Mouse (Mus musculus): ENCODE results near the gene Tspo.

Gene Tspo

DNA sequence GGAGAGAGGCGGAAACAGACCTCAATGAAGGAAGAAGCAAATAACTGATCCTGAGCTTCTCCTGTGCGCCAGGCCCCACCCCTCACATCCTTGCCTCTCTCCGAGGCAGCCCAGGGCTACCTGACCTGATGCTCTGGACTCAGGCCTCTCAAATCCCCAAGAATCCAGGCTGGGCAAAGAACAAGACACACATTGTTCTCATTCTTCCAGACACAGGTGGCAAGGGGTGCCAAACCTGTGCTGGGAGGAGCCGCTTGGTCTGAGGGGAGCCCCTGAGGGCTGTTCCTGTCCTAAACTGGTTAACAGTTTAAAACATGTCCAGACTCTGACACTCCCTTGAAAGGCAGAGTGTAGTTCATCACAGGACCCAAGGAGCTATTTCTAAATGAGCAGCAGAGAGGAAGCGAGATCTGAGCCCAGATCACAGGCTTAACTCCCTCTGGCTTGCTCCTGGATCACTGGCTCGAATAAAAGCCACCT is 21.4 kb downstream of the Tspo start:
- no peak for DNase-seq (ENCODE audit: low spot score)

DNA sequence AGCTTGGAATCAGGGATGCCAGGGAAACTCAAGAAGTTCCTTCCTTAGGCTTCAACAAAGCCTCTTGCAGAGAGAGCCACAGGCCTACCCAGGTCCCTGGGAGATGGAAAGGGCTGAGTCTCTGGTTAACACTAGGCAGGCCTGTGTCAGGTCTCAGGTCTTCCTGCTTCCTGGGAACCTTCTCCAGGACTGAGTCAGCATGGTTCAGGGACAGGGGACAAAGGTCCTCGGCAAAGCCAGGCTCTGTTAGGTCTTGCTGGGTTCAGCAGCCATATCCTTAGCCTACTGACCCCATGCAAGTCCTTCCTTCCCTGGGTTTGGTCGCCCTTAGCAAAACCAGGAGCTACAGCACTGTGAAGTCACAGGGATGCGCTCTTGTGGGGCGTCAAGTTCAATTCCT is 27.4 kb downstream of the Tspo start:
- DNase-seq (ENCODE audit: low spot score), result no peak

DNA sequence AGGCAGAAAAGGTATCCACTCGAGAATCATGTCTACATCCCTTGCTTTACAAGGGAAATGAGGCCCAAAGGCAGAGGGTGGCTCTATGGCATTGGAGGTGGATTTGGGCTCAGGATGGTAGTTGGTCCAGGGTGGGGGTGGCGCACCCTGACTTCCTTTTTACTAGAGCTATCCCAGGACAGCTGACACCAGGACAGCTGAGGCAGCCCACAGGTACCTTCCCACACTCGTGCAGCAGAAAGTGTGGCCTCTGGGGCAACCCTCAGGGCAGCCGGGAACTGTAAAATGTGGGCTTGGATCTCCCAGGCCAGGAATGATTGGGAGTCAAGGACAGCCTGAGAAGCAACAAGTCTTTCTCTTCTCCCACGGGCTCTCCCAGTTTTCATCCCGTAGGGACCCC is 28.4 kb downstream of the Tspo start:
- DNase-seq (ENCODE audit: low spot score), result no peak

DNA sequence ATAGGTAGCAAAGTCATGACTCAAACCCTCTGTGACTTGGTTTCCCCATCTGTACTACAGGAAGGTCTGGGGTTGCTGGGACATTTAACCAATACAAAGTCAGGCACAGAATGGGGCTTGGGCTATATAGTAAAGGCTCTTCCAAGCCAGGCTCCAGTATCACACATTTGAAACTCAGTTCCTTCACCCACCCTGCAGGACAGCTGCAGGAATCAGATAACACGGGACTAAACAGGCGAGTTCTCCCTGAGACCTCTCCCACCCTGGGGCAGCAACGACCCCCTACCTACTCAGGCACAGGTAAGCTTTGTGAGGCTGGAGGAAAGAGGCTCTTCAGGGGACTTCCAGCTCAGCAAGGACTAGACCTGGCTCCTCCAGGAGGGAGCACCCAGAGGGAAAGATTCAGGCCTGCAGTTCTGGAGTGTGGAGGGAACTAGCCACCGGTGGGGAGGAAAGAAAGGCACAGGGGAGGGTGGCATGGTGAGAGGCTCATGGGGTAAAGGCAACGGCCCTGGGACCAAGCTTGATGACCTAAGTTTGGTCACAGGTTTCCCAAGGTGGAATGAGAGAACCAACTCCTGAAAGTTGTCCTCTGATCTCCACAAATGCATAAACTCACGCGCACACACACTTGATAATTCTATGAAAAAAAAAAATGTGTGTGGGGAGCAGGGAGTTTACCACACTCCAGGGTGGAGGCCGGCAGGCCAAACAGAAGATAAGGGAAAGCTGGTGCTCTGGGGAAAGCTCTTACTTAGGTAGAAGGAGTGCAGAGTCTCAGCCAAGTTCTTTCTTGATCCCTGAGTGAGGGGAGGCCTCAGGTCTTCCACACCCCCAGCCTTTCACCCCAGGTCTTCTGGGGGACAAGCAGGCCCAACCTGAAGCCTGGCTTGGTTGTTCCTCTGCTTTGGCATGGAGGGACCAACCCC is 29.1 kb downstream of the Tspo start:
- DNase-seq (ENCODE audit: low spot score), result no peak

DNA sequence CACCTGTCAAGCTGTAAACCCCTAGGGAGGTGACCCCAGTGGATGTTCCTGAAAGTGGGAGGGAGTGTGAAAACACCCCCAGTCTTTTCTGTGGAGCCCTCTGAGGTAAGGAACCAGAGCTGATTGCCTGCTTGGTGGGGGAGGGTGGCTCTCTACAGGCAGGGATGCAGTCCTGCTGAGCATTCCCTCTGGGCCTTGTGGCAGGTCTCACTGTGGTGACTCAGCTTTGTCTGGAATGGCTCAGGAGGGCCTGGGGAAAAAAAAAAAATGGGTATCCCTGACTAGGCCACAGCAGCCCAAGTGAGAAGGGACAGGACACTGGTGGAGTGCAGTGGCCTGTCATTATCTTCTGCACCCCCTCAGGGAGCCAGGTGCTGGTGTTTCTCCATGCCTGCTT is 29.8 kb downstream of the Tspo start:
- no peak for DNase-seq (ENCODE audit: low spot score)

DNA sequence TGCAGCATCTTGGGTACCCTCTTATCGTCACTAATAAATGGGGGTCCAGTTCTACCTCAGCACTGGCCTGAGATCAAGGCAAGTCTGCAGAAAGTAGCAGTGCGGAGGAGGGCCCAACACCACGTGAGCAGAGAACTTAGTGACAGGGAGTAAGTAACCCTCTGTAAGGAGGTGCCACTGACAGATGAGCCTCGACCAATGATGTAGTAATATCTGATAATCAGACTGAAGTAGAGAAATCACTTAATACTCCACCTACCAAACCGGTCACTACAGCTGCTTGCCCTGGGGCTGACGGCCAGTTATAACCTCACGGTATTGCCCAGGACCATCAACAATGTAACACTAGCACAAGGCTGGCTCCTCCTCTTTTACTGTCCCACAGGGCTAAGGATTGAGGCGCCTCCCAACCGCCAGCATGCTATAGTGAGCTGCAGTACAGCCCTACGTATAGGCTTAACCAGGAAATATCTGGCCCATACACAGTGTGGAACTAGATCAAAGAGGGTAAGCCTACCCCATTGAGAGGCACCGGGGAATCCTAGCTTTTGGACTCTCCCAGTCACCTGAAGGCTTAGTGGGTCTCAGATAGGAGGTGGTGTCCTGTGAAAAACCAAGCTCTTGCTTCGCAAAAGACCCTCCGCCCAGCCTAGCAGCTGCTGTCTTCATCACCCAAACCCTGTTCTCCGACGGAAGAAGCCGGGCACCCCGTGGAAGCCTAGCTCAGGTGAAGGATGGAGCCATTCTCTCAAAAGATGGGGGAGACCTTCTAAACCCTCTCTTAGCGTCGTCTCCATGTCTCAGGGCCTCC is 30.5 kb downstream of the Tspo start:
- DNase-seq (ENCODE audit: low spot score), result no peak

DNA sequence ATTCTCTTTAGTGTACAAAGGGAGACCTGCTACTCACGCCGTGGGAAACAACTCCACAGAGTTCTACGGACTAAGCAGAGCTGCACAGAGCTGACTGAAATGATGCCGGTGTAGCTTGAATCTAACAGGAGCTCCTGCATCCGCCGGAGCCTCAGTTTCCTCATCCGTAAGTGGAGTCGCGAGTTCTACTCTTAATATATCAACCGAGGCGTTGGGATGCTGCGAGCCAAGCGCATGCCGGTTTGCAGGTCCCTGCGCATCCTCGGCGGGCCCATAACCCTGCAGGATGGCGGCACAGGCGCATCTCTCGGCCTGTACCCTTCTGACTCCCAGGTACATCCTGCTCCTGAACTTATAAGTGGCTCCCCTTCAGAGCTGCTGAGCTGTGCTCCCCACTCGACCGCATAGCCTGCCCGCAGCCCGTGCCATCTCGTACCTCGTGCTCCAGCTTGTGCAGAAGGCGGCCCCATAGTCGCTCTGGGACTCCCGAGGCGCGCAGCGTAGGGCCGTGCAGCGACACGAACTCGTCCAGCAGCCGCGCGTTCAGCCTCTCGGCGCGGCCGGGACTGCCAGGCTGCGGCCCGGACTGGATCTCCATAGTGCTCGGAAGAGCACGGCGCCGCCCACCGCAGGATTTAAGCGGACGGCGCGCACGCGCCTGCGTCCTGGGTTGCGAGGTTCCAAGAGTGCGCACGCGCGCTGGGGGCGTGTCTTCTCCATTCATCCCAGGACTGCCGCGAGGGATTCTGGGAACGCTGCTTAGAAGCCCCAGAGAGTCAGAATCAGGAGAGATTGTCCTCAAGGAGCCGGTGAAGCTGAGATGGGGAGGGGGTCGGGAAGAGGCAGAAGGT is 31.3 kb downstream of the Tspo start, which contains the start of gene Ttll12:
Gene Ttll12, minus strand, starts transcription at position 645 of the 851 bp plus-strand sequence.
- peak; percentile 98 for DNase-seq (ENCODE audit: low spot score)

DNA sequence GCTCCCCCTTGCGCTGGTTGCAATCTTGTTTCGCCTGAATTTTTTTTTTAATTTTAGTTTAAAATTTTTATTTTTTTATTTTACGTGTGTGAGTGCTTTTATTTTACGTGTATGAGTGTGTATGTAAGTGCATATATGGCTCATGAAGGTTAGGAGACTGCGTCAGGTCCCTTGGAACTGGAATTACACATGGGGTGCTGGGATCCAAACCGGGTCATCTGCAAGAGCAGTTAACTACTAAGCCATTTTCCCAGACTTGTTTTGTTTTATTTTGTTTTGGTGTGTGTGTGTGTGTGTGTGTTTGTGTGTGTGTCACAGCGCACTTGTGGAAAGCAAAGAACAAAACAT is 31.9 kb downstream of the Tspo start:
- no peak for DNase-seq (ENCODE audit: low spot score)

DNA sequence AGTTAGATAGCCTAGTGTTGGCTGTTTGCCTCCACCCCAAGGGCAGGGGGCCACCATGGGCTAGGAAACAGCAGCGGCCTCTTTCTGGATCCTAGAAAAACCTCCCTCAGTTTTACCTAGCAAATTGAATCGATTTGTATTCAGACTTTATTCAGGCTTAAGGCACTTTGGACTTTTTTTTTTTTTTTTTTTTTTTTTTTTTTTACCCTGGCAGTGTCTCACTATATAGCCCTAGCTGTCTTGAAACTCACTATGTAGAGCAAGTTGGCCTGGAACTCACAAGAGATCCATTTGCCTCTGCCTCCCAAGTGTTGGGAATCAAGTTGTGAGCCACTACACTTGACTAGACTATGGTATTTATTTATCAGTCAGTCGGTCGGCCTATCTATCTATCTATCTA is 33.4 kb downstream of the Tspo start:
- no peak for DNase-seq (ENCODE audit: low spot score)

DNA sequence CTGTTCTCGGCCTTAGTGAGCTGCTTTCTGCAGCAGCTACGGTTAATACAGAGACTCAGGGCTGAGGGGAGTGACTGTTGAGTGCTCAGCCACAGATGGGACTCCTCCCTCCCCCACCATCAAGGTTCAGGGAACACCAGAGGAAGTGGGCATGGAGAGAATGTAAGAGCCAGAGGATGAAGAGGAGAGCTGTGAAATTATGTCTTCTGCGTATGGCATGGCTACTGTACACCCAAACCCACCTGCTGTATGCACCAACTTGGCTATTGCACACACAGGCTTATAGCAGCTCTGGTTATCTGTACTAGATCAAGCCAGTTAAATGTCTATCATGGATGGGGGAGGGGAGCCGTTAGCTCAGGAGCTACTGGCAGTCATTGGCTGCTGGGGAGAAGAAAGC is 37.8 kb downstream of the Tspo start:
- no peak for DNase-seq (ENCODE audit: low spot score)

DNA sequence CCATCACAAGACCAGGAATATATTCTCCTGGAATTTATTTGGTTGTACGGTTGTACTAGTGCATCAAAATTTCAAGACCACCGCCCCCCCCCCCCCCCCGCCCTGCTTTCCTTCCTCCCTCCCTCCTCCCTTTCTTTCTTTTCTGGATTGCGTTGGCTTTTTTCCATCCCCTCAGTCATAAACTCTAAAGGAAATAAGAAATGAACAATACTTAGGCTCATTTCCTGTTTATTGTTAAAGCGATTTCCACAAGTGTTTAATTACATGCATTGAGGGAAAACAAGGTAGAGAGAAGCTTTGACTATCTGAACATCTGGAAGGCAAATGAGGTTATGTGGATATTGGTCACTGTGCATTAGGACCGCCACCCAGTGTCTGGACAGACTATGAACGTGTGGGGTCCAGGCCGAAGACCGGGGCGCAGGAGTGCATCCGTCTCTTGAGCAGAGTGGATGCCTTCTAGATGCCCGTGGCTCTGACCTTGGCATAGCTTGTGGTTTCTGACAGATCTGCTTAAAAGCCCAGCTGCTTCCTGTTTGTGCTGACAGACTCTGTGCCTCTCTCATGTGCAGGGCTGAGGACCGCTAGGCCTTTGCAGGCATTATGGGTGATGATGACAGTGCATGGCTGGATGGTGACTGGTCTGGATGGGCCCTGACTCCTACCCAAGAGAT is 39.1 kb downstream of the Tspo start:
- no peak for DNase-seq (ENCODE audit: low spot score)

DNA sequence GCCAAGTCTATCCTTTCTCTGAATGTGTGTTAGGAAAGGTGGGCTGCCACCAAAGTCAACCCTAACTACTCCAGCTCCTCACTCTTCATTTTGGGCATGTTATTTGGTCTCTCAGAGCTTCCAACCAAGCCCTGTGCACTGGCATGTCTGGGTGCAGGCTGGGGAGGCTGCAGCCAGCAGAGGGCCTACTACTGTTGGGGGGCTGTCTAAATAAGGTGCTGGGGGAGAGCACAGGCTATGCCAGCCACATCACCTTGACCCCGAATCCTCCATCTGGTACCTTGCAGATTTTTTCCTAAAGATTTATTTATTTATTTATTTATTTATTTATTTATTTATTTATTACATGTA is 39.6 kb downstream of the Tspo start:
- DNase-seq (ENCODE audit: low spot score), result no peak

DNA sequence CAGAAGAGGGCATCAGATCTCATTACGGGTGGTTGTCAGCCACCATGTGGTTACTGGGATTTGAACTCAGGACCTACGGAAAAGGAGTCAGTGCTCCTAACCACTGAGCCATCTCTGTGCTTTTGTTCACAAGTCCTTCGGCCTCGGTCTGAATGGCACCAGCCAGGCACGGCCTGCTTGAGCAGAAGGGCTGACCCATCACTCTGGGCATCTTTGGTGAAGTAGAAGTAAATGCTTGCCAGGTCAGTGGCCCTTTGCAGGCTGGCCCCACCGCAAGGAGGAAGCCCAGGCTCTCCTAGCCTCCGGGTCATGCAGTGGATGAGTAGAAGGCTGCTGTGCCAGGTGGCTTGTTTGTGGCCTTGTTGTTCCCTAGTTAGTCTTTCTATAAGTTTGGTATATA is 40.0 kb downstream of the Tspo start:
- DNase-seq (ENCODE audit: low spot score), result no peak

DNA sequence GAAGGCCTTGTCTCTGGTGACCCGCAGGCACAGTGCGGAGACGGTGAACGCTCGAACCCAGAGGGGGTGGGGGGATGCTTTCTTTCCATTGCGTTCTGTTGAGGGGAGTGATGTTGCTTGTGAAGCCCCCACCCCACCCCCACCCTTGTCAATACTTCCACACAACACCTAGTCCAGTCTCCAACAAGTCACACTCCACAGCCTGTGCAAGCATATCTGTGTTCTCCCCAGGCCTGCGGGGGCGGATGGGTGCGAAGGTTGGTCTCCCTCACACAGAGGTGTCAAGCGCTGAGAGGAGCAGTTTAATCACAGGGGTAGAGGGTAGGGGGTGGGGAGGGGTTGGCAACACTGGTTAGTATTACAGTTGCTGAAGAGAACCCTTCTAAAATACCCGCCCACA is 42.8 kb downstream of the Tspo start:
- DNase-seq (ENCODE audit: low spot score), result no peak

DNA sequence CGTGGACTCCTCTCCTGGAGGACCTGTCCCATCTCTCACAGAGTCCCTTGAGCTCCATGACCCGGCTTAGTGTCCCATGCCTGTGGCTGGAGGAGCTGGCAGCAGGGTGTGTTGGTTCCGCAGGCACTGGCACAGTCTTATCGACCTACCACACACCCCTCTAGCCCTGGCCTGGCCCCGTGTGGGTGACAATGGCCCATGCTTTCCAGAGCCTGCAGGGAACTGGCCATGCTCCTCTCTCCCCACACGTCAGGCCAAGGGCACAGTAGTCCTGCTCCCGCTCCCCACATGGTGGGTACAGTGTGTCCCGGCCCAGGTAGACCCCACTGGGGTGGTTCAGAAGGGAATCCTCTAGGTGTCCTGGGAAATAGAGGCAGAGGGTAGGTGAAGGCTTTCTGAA is 43.3 kb downstream of the Tspo start:
- no peak for DNase-seq (ENCODE audit: low spot score)

DNA sequence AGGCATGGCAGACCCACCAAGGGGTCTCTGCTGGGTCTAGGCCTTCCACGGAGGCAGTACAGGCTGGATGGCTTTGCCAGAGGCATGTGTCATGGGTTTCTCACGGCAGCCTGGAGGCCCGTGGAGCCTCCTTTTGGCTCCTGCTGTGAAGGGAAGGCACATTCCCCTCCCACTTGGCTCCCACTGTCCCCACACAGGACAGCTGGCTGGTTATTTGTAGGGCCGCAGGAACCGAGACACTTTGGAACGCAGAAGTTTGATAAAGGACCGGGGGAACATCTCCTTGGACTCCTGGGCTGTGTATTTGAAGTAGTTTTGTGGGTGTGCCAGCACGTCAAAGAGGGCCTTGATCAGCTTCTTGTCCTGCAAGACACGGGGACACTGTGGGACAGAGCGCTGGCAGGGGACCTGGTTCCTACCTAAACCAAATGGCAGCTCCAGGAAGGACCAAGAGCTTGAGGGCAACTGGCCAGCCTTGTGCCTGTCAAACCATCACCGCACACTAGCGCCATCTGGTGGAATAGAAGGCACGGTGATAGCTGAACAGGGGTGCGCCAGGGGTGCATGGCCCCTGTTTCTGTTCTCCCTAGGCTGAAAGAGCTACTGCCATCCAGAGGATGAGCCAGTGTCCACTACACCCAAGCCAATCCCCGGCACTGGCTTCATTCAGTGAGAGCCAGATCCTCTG is 43.9 kb downstream of the Tspo start:
- DNase-seq (ENCODE audit: low spot score), result peak; percentile 85

DNA sequence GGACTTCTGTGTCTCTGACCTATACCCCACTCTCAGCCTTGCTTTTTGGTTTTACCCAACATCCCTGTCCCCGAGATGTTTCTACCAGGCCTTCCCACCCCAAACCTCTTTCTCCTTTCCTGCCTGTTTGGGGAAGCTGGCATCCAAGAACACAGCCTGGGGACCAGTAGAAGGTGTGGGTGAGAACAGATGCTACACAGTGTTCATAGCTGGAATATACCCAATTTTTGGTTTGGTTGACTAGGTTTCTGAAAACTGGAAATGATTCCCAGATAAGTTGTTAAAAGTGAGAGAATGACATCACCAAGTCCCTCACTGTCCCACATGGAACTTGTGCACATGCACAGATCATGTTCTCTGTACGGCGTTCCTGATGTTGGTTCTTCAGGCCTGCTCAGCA is 51.9 kb downstream of the Tspo start:
- DNase-seq (ENCODE audit: low spot score), result no peak
